Mouse (Mus musculus): ENCODE data around the gene Oxct1.

- TF ChIP-seq CTCF (IDR thresholded peaks at IDR 0.05; ENCODE audit: borderline replicate concordance, insufficient read depth, low read length) (no peak), POLR2A (IDR thresholded peaks at IDR 0.05; ENCODE audit: low read depth, low read length) (no peak)
These were observed 1.3 kb upstream of the Oxct1 start for GRCm38 (mm10) chr15:4024726-4025507.

All from embryonic fibroblast, embryonic 13.5 days (primary cell).